Mouse (Mus musculus): ENCODE measurements at regions not wholly inside any gene's neighbourhood (a gene's known extent, or its start where the extent isn't known, plus 50 kb on each side); places are given as distances from the start of the nearest gene placed in this dataset.

DNA sequence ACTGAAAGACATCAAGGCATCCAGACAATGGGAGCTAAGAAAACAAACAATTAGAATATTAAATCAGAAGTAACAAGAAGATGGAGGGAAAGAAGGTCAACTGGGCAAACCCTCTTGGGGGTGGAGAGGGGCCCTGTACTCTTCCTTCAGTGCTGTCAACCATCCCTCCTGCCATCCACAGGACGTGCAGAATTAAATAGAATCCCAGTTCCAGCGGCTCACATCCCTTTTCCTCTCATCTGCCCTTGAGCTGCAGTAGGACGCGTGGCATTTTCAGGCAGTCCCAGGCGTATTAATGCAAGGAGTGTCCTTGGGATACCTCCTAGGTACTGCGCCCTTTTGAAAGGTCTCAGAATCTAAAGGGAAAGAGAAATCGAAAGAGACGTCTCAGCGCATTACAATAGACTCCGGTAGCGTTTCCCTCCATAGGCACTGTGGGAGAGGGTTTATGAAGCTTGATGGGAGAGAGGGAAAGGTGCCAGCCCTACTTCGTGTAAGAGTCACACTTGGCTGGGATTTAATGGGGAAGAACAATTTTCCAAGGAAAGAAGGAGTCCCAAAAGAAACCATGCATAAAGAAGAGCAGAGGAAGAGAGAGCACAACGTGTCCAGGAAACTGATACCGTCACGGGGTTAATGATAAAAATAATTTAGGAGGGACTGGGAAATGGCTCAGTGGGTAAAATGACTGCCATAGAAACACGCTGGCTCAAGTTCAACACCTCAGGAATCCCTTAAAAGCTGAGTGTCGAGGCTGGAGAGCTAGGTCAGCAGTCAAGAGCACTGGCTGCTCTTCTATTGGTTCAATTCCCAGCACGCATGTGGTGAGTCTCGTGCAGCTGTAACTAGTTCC is 85.7 kb upstream of the Plekha5 start:
- TF ChIP-seq POLR2A (IDR thresholded peaks at IDR 0.05; ENCODE audit: control insufficient read depth, low read depth, low read length) (no peak), CTCF (IDR thresholded peaks at IDR 0.05; ENCODE audit: control insufficient read depth, insufficient read depth, insufficient replicate concordance, low read depth, low read length) (no peak)

Data from testis, adult 2 months (tissue).